Mouse (Mus musculus) ZHBTc4 (cell line): ENCODE results near the gene Olfr1283.
"Not testable (repeated sequence)": the region's sequence is repeated elsewhere in the genome, so short reads cannot be mapped to it uniquely, and the experiment has no call there.

ENCODE experiments used
- DNase-seq: peaks from one replicate; pipeline ENCODE4 v3.0.0-alpha.2; 2011; ENCODE audit warnings: low read depth, low spot score

The Olfr1283 gene

DNA sequence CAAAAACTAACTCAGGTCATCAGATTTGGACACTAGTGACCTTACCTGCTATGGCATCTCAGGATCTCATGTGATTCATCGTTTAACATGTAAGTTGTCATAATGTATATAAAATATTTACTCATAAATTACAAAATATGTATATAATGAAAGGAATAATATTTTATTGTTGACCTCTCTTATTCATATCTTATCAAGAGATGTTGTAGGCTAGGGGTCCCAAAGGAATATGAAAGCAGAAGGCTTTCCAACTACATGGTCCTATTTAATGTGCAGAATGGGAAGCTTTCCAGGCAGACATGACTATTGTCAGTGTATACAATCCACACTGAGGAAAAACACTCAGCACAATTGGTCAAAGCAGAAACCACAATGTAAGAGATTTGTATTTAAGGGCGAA, at the start of gene Olfr1283:
Olfr1283 (plus strand) TSS at position 301 of the 400 bp plus-strand sequence.
- no peak for DNase-seq

DNA sequence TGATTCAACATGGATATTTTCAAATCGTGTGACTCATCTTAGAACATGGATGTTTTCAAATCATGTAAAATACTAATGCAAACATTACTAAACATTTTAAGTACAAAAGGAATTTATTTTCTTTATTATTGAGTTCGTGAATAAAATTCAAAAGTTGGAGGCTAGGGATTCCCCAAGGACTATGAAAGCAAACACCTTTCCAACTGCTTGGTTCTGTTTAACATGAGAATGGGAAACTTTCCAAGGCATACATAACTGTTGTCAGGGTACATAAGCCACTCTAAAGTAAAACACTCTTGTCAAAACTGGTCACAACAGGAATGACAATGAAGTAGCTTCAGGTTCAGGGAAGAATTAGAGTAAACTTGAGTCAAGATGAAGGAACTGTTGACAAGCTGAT, 40.4 kb upstream of the Olfr1283 start, which contains the start of gene Olfr1281:
Olfr1281 (plus strand) TSS at position 301 of the 400 bp plus-strand sequence.
- DNase-seq, result peak; percentile 4

DNA sequence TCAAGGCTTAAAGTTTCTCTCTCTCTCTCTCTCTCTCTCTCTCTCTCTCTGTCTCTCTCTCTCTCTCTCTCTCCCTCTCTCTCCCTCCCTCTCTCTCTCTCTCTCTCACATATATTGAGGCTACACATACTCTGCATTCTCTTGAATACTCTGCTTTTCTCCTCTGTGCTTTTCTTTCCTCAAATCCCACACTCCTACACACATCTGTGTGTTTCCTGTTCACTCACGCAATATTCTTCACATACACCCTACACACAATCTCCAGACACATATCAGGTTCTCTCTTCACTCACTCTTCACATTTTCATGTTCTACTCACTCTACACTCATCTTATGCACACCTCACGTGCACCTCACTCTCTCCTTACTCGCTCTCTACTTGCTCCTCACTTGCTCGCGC, 32.9 kb upstream of the Olfr1283 start:
- DNase-seq, result not testable (repeated sequence)

DNA sequence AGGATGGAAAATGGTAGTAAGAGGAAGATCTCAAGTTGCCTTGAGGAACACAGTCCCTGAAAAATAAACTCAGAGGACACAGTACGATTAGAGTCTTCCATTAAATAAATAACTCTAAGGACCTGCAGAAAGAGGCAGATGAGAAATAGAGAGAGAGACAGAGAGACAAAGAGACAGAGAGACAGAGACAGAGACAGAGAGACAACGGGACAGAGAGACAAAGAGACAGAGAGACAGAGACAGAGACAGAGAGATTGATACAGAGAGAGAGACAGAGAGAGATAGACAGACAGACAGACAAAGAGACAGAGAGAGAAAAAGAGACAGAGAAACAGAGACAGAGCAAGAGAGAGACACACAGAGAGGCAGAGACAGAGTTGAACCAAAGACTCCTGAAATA, 30.6 kb upstream of the Olfr1283 start, which contains the start of gene Olfr1282:
Olfr1282 (minus strand) TSS at position 101 of the 400 bp plus-strand sequence.
- DNase-seq, result no peak

DNA sequence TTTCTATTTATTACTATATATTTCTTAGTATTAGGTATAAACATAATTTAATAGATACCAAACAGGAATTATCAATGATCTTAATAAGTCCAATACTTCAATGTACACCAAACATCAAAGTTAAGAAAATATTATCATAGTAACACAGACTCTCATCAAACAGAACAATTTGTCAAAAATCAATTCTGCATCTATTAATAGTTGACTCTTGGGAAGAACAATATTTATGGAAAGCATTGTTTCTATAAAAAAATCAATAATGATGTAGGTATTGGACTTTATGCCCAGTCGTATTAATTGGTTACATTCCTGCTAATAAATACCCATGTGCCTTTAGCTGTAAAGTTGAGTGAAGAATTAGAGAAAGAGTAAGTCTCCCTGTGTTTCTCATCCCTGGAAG, 8.6 kb downstream of the Olfr1283 start, which contains the start of gene Olfr1284:
Olfr1284 (plus strand) TSS at position 301 of the 400 bp plus-strand sequence.
- no peak for DNase-seq
